Mouse (Mus musculus) forelimb bud, embryonic 11.5 days (tissue): ENCODE data around the gene Olfr437.
"Not testable (repeated sequence)": the region's sequence is repeated elsewhere in the genome, so short reads cannot be mapped to it uniquely, and the experiment has no call there.

Source experiments
- DNase-seq: peaks from one replicate; pipeline ENCODE4 v3.0.0-alpha.2; 2012; ENCODE audit warnings: low read depth, low spot score

Gene Olfr437

DNA sequence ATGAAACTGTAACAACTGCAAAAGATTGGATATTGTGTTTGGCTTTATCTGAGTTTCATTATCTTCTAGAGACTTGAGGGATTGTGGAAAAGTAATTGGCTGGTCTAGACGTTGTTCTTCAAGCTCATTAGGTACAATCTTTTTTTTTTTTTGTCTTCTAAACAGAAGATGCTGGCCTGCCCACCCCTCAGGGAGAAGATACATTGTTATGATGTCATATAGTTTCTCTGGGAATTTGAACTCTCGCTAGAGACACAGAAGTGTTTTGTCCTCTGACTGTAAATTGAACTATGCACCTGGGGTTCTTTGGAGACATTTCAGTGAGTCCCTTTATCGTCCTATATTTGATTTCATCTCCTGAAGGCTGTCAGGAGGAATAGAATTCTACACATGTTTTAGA lies at the start of gene Olfr437:
TSS of gene Olfr437 (plus strand) at position 301 of the 400 bp plus-strand sequence.
- DNase-seq = no peak

DNA sequence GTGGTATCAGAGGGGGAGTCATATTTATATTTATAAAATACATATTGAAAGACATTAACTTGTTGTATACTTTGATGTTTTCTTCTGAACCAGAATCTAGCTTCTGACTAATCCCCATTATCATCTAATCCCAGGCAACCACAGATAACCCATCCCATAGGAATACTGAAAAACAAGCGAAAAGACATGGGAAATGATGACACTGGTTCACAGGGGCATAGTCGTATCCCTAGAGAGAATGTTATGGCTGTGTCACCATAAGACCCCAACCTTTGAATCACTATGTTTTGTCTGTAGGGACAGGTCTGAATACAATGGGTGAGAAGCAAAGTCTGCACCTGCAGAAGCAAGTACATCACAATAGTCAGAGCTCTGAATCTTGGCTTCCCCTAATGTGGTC lies 16.8 kb upstream of the Olfr437 start, which contains the start of gene Olfr237-ps1:
TSS of gene Olfr237-ps1 (plus strand) at position 301 of the 400 bp plus-strand sequence.
- DNase-seq = not testable (repeated sequence)

DNA sequence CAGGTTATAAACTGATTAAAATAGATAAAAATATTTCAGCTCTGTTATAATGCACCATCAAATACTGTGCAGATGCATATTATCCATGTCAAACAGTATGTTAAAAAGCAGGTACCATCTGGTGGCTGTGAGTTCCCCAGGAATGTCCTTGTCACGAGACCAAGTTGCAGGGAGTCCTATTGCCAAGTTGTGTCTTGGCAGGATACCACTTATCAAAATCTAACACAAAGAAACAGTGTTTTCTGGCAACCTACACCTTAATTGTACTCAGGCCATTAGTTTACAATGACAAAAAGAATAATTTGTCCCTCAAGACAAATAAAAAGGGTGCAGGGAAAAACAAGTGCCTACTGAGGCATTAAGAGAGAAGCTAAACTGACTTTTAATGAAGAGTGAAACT lies 3.6 kb upstream of the Olfr437 start:
- DNase-seq = no peak

DNA sequence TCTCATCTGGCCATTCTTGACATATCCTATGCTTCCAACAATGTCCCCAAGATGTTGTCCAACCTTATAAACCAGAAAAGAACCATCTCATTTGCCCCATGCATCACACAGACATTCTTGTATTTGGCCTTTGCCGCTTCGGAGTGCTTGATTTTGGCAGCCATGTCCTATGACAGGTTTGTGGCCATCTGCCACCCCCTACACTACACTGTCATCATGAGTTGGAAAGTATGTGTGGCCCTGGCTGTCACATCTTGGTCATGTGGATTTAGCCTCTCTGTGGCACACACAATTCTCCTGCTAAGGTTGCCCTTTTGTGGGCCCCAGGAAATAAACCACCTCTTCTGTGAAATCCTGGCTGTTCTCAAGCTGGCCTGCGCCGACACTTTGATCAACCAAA lies 4.2 kb downstream of the Olfr437 start:
- no peak for DNase-seq

DNA sequence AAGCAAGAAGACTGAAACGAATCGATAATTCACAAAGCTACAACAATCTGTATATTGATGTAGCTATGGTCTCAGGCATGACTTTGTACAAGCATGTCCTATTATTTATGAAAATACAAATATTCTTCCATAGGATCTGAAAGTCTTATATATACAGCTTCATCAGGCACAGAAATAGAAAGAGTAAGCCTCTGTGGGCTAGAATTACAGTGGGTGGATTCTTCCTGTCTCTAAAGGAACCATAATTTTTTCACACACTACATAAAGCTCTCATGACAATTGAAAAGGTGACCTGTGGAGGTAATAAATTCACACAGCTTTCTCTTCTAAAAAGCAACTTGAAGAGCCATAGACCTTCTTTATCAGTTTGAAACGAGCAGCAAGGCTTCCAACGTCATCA lies 8.8 kb downstream of the Olfr437 start, which contains the start of gene Olfr13:
TSS of gene Olfr13 (plus strand) at position 301 of the 400 bp plus-strand sequence.
- no peak for DNase-seq

DNA sequence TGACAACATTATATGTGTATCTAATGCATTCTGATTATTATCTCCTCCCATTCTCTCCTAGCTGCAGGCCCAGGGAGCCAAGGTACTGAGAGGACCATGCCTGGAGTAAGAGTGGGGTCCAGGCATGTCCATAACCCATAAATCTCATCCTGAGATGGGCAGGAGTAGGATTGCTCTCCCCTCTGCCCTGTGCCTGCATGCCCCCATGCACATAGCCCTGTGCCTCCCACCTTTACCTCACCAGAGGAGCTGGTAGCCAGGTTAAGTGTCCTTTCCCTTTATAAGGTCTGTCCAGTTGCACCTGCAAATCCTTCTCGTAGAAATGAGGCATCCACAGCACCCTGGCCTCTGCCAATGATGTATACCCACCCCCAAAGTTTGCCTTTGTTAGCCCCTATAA lies 15.0 kb downstream of the Olfr437 start:
- DNase-seq = no peak

DNA sequence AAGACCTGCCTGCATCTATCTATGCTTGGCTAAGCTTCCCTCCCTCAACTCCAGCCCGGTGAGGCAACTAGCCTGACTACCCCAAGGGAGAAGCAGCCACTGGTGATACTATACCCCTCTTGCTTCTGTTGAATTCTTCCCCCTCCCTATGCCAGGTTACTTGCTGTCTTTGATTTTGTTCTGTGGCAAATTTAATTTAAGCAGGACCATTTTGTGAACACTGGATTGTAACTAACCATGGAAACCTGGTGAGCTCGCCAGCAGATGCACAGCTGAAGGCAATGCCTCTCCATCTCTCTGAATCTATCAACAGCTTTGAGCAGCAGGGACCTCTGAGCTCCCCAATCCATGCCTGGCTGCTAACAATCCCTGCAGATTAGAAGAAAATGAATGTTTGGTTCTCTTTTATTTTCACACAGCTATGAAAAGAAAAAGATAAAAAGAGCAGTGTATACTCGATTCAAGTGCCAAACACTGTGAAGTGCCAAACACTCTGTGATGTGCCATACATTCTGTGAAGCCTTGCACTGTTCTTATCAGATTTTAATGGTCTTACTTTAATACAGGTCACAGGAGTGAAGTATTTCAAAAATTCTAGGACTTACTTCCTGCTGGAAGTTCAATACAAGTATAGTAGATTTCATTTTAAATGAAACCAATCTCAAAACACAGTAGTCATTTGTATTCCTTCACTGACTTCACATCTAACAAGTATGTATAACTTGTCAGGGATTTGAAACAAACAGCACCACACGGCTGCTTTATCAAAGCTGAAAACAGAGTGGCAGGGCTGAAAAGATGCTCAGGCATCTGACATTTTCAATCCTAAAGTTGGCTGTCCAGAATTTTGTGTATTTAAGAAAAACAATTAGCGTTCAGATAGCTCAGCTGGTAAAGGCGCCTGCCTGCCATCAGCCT lies 15.8 kb downstream of the Olfr437 start:
- DNase-seq = no peak

DNA sequence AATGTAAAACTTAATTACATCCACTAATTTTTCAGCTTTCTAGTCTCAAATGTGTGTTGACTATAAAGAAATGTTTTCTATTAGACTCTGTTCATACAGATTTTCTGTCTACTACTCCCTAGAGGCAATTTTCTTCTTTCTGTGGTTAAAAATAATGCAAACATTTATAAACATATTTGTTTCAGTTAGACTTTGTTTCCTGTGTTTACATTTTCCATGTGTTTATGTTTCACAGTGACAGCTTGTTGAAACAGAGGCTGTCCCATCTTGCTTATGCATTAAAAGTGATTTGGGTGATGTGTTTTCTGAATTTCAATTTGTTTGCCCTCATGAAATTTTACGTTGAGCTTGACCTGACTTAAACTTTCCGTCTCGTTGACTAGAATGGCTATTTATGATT lies 27.9 kb downstream of the Olfr437 start:
- no peak for DNase-seq

DNA sequence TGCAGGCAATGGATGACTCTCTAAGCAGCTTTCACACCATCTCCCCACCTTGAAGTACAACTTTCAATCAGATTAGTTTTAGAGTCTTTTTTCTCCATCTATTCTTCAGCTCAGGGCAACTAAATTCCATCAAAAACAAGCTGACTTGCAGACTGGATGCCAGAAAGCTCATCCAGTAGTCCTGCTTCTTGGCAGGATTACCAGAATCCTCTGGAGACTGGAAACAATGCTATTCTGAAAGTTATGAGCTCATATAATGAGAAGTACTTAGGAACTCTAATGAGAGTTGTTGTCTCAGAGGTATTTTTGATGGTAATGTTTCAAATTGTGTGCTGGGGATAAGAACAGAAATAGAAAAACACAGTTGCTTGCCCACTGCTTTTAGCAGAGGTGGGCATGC lies 33.7 kb downstream of the Olfr437 start, which contains the start of gene Olfr435:
TSS of gene Olfr435 (plus strand) at position 366 of the 400 bp plus-strand sequence.
- DNase-seq = no peak

DNA sequence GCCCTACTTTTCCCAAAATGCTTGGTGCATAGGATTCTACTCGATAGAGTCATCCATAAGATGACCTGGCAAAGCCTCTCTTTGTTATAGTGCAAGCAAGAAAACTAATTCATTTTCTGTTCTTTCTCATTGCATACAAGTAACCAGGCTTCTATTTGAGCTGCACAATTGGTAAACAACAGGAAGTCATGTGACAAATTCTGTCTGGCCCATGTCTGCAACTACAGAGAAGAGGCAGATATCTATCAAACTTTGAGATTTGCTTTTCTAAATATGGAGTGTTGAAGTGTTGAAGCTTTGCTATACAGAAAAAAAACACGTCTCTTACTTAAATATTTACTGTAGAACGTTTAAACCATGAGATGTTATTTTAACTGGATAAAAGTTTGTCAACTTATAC lies 35.0 kb downstream of the Olfr437 start:
- DNase-seq = no peak

DNA sequence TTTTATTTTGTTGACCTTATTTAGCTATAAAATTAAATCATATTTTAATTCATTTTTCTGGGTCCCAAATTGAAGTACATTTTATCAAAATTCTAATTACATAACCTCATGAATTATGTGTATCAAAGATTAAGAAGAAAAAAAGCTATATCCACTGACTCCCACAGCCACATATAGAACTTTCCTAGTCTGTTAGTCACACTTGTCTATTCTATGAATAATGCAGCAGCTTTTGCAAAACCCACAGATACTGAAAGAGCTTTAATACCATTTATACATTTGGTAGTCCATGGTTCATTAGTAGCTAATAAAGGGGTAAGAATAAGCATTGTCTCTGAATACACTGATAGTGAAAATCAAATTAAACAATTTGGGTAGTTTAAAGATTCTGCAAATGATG lies 39.7 kb downstream of the Olfr437 start:
- DNase-seq = no peak

DNA sequence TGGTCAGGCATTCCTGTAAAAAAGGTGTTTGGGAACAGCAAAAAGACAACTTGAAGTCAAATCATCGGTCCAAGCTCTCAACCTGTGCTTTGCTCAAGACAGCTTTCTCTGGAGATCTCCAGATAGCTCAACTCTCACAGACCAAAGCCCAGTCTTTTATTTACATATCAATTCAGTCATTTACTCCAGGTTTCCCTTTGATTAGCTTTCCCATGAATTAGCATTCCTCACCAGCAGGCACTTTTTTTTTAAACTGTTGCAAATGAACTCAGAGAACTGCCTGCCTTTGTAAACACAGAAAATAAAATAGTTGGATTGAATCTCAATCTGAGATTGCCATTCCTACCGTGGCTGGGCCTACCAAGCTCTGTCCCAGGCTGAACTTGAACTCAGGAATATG lies 42.3 kb downstream of the Olfr437 start:
- no peak for DNase-seq

DNA sequence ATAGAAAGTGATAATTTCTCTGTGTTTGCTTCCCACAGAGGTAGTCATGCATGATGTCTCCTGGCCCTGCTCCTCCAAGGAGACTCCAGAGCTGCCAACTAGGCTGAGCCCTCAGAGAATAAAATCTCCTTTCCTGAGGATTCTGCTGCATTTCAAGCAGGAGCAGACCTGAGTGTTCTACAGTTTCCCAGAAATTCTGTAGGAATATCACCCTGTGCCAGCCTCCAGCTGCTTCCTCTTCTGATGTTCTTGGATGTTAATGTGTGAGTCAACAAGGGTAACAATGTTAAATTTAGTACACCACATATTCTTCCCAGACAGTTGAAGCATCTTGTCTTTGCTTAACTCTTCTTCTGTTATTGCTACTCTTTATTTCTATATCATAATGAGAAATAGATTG lies 49.8 kb downstream of the Olfr437 start, which contains the start of gene Olfr434:
TSS of gene Olfr434 (plus strand) at position 149 of the 400 bp plus-strand sequence.
- not testable (repeated sequence) for DNase-seq
